Mouse (Mus musculus) ES-Bruce4 (cell line): Measurements from ENCODE around the gene Rbbp9. TPM values are rescaled to one million over a fixed set of nuclear protein-coding genes. Genes with fewer than 3 reads are reported as not detected.
"Not testable (repeated sequence)": the region's sequence is repeated elsewhere in the genome, so short reads cannot be mapped to it uniquely, and the experiment has no call there.

ENCODE experiments used
- H3K27ac ChIP-seq: 2 replicates; pipeline ENCODE4 v1.5.1; 2012; ENCODE audit warnings: low read length, inconsistent platforms; ENCODE audit not compliant: insufficient read depth
- H3K27me3 ChIP-seq: 2 replicates; pipeline ENCODE4 v1.6.1; 2012; ENCODE audit warnings: mild to moderate bottlenecking, low read length, inconsistent platforms; ENCODE audit not compliant: control insufficient read depth, poor library complexity, insufficient read depth, severe bottlenecking
- H3K36me3 ChIP-seq: 2 replicates; pipeline ENCODE4 v1.6.1; 2012; ENCODE audit warnings: inconsistent platforms, mild to moderate bottlenecking, low read length, moderate library complexity; ENCODE audit not compliant: control insufficient read depth, poor library complexity, insufficient read depth, severe bottlenecking
- H3K4me1 ChIP-seq: one replicate; pipeline ENCODE4 v1.8.1; 2011; ENCODE audit warnings: low read length; ENCODE audit not compliant: control insufficient read depth, insufficient read depth
- H3K4me3 ChIP-seq: 2 replicates; pipeline ENCODE4 v1.5.1; 2011; ENCODE audit warnings: low read depth, mild to moderate bottlenecking, low read length
- H3K9ac ChIP-seq: 2 replicates; pipeline ENCODE4 v1.6.1; 2012; ENCODE audit warnings: low read depth, mild to moderate bottlenecking, inconsistent platforms; ENCODE audit not compliant: poor library complexity, severe bottlenecking
- H3K9me3 ChIP-seq: replicated peaks from 2 replicates; pipeline ENCODE4 v1.6.1; 2012; ENCODE audit warnings: mild to moderate bottlenecking, low read length, inconsistent platforms; ENCODE audit not compliant: control insufficient read depth, poor library complexity, insufficient read depth, severe bottlenecking
- CTCF ChIP-seq: IDR thresholded peaks from one replicate; pipeline ENCODE4 v1.8.1; 2011; ENCODE audit warnings: low read depth, low read length
- EP300 ChIP-seq: IDR thresholded peaks from 2 replicates; pipeline ENCODE4 v1.6.1; 2011; ENCODE audit warnings: low read depth, low read length; ENCODE audit not compliant: insufficient read depth
- POLR2A ChIP-seq: IDR thresholded peaks from one replicate; pipeline ENCODE4 v1.8.1; 2011; ENCODE audit warnings: low read length; ENCODE audit not compliant: insufficient read depth
- polyA plus RNA-seq: library from polyadenylated mRNA; stranded (reverse); fragments of >200 nt; gene quantifications from 2 replicates; pipeline ENCODE4 v1.2.4, GENCODE M21; 2011; ENCODE audit warnings: low read depth; ENCODE audit not compliant: missing spikeins, insufficient read depth, insufficient read length

The Rbbp9 gene
- polyA plus RNA-seq: 32.1 and 32.5 TPM in 2 replicates

DNA sequence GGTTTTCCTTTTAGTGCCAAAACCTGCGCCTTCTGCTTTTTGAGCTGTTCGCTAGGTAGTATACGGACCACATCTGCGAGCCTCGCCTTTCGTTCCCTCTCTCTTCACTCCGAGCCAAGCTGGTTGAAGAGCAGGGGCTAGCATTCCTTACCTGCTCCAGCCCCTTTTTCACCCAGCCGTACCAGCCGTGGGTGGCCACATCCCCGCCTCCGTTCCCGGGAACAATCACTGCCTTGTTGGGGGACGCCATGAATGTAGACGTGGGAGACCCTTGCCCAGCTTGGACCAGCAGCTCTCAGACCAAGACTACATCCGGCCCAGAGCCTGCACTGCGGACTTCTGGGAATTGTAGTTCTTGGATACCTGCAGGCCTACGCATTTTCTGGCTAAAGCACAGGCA is at the start of gene Rbbp9:
Rbbp9 (minus strand) TSS at position 341 of the 400 bp plus-strand sequence.
- peak within 1 kb of the TSS; percentile 100 for H3K4me3 ChIP-seq
- TF ChIP-seq EP300 (no peak), POLR2A (peak; percentile 80), CTCF (no peak)
- H3K9me3 ChIP-seq: no peaks in the 10 kb centered on the region
- no peak within 1 kb of the TSS for H3K27ac ChIP-seq
- H3K4me1 ChIP-seq: no peaks in the 10 kb centered on the region
- H3K9ac ChIP-seq: peak within 1 kb of the TSS; percentile 62
- no peaks in the 10 kb centered on the region for H3K36me3 ChIP-seq
- no peaks in the 10 kb centered on the region for H3K27me3 ChIP-seq

DNA sequence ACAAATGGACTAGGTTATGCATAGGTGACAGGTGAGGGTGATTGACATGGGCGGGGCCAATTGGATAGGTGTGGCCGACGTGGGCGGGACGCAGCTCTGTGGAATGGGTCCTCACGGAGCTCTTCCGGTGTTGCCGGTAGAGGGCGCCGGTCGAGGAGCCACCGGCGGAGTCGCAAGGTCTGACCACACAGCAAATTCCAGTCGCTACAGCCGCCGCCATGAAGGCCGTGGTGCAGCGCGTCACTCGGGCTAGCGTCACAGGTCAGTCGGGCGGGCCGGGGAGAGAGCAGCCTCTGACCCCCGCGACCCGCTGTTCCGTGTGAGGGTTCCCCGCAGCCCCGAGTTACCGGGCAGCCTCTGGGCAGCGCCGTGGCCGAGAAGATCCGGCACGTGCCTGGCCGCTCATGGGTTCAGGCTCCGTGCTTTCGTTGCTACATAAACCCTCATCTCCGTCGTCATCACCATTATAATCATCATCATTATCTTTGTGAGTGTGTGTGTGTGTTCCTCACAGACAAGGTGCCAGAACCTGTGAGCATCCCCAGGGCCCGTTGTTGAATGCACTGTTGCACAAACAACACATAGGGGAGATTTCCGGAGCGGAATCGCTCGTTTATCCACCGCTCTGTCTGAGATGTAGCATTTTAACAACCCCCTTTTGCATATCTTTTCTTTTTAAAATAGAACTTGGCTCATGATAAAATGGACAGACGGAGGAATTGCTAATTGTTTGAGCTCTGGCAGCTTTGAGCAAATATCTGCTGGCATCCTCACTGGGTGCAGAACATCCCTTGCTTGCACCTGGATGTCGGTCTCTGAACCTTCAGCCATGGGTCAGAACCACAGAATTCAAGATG is 49.4 kb upstream of the Rbbp9 start, which contains the start of gene Dtd1:
Dtd1 (plus strand) TSS at position 67 of the 857 bp plus-strand sequence.
- H3K27me3 ChIP-seq: no peaks in the 10 kb centered on the region
- peak within 1 kb of the TSS; percentile 91 for H3K9ac ChIP-seq
- no peak within 1 kb of the TSS for H3K27ac ChIP-seq

DNA sequence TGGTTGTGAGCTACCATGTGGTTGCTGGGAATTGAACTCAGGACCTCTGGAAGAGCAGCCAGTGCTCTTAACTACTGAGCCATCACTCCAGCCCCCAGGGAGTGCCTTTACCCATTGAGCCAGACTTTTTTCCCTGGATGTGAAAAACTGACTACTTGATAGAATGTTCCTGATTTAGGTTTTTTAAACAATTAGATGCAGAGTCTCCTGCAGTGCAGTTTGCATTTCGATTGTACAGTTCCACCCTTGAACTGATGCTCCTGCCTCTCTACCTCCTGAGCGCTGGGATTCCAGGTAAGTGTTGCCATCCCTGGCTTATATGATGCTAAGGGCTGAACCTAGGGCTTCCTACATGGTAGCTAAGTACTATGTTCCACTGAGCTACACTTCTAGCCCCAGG is 47.3 kb upstream of the Rbbp9 start:
- H3K27ac ChIP-seq: no peak overlapping the region
- H3K27me3 ChIP-seq: no peaks in the 10 kb centered on the region
- no peaks in the 10 kb centered on the region for H3K9me3 ChIP-seq
- no peak overlapping the region for H3K4me3 ChIP-seq
- H3K4me1 ChIP-seq: no peaks in the 10 kb centered on the region
- TF ChIP-seq CTCF (no peak), POLR2A (no peak), EP300 (no peak)
- H3K36me3 ChIP-seq: no peaks in the 10 kb centered on the region
- no peak overlapping the region for H3K9ac ChIP-seq

More for the DNA sequence above, 49.4 kb upstream of the Rbbp9 start, which contains the start of gene Dtd1:
- Histone ChIP-seq H3K9me3 (no peaks in the 10 kb centered on the region), H3K4me1 (no peaks in the 10 kb centered on the region), H3K4me3 (peak within 1 kb of the TSS; percentile 94), H3K36me3 (no peaks in the 10 kb centered on the region)
- peak; percentile 78 for TF ChIP-seq CTCF
- no peak for TF ChIP-seq EP300
- TF ChIP-seq POLR2A: peak; percentile 90

DNA sequence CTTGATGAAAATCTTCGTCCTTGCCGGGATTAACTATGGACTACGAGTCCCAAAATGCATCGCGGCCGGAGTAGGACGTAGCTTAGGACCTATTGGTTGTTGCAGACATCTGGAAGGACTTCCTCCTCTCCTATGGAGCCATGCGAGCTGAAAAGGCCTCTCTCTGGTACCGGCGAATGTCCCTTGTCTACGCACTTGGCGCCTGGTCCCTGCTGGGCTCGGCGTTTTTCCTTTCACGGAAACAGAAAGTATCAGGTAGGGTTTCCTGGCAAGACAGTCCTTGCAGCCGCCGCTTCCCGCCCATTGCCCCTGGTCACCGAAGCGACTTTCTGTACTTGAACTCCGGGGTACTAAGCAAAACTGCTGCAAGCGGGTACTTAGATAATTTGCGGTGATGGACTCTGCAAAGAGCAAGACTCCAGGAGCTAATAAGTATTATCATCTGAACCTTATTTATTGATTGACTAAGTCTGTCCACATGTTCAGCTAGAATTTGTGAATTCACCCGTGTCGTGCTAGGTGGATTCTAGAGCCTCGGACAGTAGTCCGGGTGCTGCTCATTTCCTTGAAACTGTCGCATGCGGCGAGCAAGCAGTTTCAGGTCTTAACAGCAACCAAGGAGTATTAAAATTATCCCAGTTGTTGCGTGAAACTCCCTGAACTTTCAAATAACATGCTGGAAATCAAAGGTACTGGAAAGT is 43.4 kb upstream of the Rbbp9 start, which contains the start of gene Smim26:
Smim26 (plus strand) TSS at position 104 of the 701 bp plus-strand sequence.
- H3K4me1 ChIP-seq: no peaks in the 10 kb centered on the region
- H3K4me3 ChIP-seq: peak within 1 kb of the TSS; percentile 79
- H3K27ac ChIP-seq: no peak within 1 kb of the TSS
- no peaks in the 10 kb centered on the region for H3K9me3 ChIP-seq
- H3K36me3 ChIP-seq: no peaks in the 10 kb centered on the region
- H3K9ac ChIP-seq: peak within 1 kb of the TSS; percentile 41
- peak; percentile 22 for TF ChIP-seq POLR2A
- no peak for TF ChIP-seq CTCF
- no peak for TF ChIP-seq EP300
- H3K27me3 ChIP-seq: no peaks in the 10 kb centered on the region

DNA sequence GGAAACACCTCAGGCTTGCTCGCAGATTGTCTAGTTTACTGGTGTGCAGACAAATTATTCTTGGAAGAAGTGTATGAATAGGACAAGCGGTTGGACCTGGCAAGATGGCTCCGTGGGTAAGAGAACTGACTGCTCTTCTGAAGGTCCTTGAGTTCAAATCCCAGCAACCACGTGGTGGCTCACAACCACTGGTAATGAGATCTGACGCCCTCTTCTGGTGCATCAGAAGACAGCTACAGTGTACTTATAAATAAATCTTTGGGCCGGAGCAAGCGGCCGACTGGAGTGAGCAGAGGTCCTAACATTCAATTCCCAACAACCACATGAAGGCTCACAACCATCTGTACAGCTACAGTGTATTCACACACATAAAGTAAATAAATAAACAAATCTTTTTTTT is 42.4 kb upstream of the Rbbp9 start:
- peak; percentile 20 for TF ChIP-seq CTCF

DNA sequence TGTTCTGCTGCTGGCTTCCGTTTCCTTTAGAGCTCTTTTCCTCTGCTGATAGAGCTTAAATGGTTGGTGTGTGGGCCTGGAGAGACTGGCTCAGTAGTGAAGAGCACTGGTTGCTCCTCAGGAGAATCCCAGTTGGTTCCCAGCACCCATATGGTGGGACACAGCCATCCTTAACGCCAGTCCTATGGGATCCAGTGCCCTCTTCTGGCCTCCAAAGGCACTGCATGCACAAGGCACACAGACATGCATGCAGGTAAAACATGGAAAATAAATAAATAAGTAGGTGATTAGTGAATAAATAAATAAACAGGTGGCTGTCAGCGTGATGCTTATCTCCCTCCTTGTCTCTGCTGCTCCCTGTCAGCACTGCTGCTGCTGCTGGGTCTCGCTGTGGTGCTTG is 38.1 kb upstream of the Rbbp9 start:
- Histone ChIP-seq H3K4me1 (no peaks in the 10 kb centered on the region), H3K27ac (no peak overlapping the region), H3K9me3 (no peaks in the 10 kb centered on the region), H3K36me3 (peaks cover 24% of the 10 kb centered on the region), H3K27me3 (no peaks in the 10 kb centered on the region), H3K9ac (no peak overlapping the region), H3K4me3 (no peak overlapping the region)
- no peak for TF ChIP-seq POLR2A
- TF ChIP-seq CTCF: peak; percentile 66
- TF ChIP-seq EP300: no peak

More for the DNA sequence above, 42.4 kb upstream of the Rbbp9 start:
- not testable (repeated sequence) for H3K9ac ChIP-seq, H3K36me3 ChIP-seq, H3K27ac ChIP-seq, H3K27me3 ChIP-seq, H3K4me1 ChIP-seq, H3K9me3 ChIP-seq, H3K4me3 ChIP-seq
